Mouse (Mus musculus) ES-E14 (cell line): ENCODE measurements at regions not wholly inside any gene's neighbourhood (a gene's known extent, or its start where the extent isn't known, plus 50 kb on each side); places are given as distances from the start of the nearest gene placed in this dataset.

Experiments used
- CHD2 ChIP-seq: IDR thresholded peaks from 2 replicates; pipeline ENCODE4 v1.6.1; 2014; ENCODE audit warnings: mild to moderate bottlenecking, low read depth, low read length, inconsistent platforms
- HCFC1 ChIP-seq: IDR thresholded peaks from 2 replicates; pipeline ENCODE4 v1.6.1; 2012; ENCODE audit warnings: low read length, inconsistent platforms, borderline replicate concordance; ENCODE audit not compliant: insufficient read depth
- MAFK ChIP-seq: IDR thresholded peaks from 2 replicates; pipeline ENCODE4 v1.6.1; 2014; ENCODE audit warnings: mild to moderate bottlenecking, low read depth, low read length, inconsistent platforms; ENCODE audit not compliant: insufficient read depth
- ZC3H11A ChIP-seq: IDR thresholded peaks from 2 replicates; pipeline ENCODE4 v1.6.1; 2012; ENCODE audit warnings: low read depth, mild to moderate bottlenecking, inconsistent platforms, low read length, borderline replicate concordance
- ZNF384 ChIP-seq: IDR thresholded peaks from 2 replicates; pipeline ENCODE4 v1.6.1; 2012; ENCODE audit warnings: low read depth, low read length, inconsistent platforms

- TF ChIP-seq MAFK, result no peak
- no peak for TF ChIP-seq ZC3H11A
- no peak for TF ChIP-seq ZNF384
- no peak for TF ChIP-seq HCFC1
- TF ChIP-seq CHD2, result no peak
These were observed 229.9 kb downstream of the Gm45692 start for GRCm38 (mm10) chr8:26349231-26349630.
